Comparison of ENCODE assay signal across 17 mouse cellular contexts in genomic region chr8:115507180-115507579, GRCm38 (mm10).
DNase-seq lines count a peak whose midpoint lies in the region; ATAC-seq and TF ChIP-seq lines count a peak whose summit lies in the region.
"Had no signal": no experiment of that assay in that cellular context is flagged by ENCODE, and none has a peak within 500 bp of the region (broad histone marks: within the 10 kb centered on the region; RNA-seq: fewer than 3 reads in every experiment).

No protein-coding gene starts in this region.

- no peaks in the 10 kb centered on the region for H3K4me1 ChIP-seq in liver, embryonic 11.5 days (replicated peaks; ENCODE audit: control insufficient read depth, insufficient read depth, low read length)
- no peaks in the 10 kb centered on the region for H3K4me1 ChIP-seq in liver, postnatal 0 days (ENCODE audit: insufficient read depth)
- H3K4me1 ChIP-seq in liver, embryonic 16.5 days (ENCODE audit: control insufficient read depth, low read depth, low read length): no peaks in the 10 kb centered on the region; the same call in 1 of the 2 replicates
- H3K4me1 ChIP-seq: heart, embryonic 13.5 days had no signal

- TF ChIP-seq EP300 in liver, postnatal 0 days (IDR thresholded peaks at IDR 0.05; ENCODE audit: low read depth): no peak

- no peak for ATAC-seq in liver, embryonic 11.5 days (replicated peaks; ENCODE audit: low FRiP score)
- ATAC-seq in liver, postnatal 0 days: no peak
- ATAC-seq in liver, embryonic 16.5 days (ENCODE audit: low read depth): no peak
- ATAC-seq: forebrain, embryonic 14.5 days; hindbrain, postnatal 0 days had no signal

- H3K9me3 ChIP-seq in liver, embryonic 11.5 days (ENCODE audit: control insufficient read depth, low read length): no peaks in the 10 kb centered on the region
- H3K9me3 ChIP-seq in liver, postnatal 0 days (ENCODE audit: low read length): no peaks in the 10 kb centered on the region
- H3K9me3 ChIP-seq in liver, embryonic 16.5 days (replicated peaks; ENCODE audit: control insufficient read depth, low read length): no peaks in the 10 kb centered on the region
- H3K9me3 ChIP-seq: heart, embryonic 13.5 days; limb, embryonic 13.5 days had no signal

- H3K27me3 ChIP-seq in liver, embryonic 11.5 days (replicated peaks; ENCODE audit: control insufficient read depth, insufficient read depth, low read length): no peaks in the 10 kb centered on the region
- no peaks in the 10 kb centered on the region for H3K27me3 ChIP-seq in liver, postnatal 0 days (ENCODE audit: insufficient read depth, low read length)
- H3K27me3 ChIP-seq in liver, embryonic 16.5 days (ENCODE audit: control insufficient read depth, insufficient read depth, low read depth, low read length): no peaks in the 10 kb centered on the region
- H3K27me3 ChIP-seq: heart, embryonic 13.5 days; limb, embryonic 13.5 days had no signal

- no peak for DNase-seq in liver, embryonic 11.5 days (ENCODE audit: low spot score)
- no peak for DNase-seq in liver, postnatal 0 days
- peak; percentile 20 to 33 for DNase-seq in cerebellum, postnatal 36 days
- no peak for DNase-seq in left cerebral cortex, adult 8-10 months (ENCODE audit: low spot score in 2 of 2)
- no peak for DNase-seq in right cerebral cortex, postnatal 36 days (ENCODE audit: low spot score in 2 of 2)
- DNase-seq in left cerebral cortex, postnatal 36 days (ENCODE audit: low spot score in 2 of 2): no peak
- DNase-seq: adrenal gland, postnatal 14 days; heart, postnatal 36 days; kidney, adult 2 months; kidney, postnatal 25 days; layer of hippocampus, adult 9-11 months had no signal

- H3K27ac ChIP-seq in liver, embryonic 11.5 days (ENCODE audit: low read depth, low read length): no peak overlapping the region
- H3K27ac ChIP-seq in liver, postnatal 0 days (ENCODE audit: low read depth): no peak overlapping the region
- H3K27ac ChIP-seq in liver, embryonic 16.5 days (ENCODE audit: low read length): no peak overlapping the region
- H3K27ac ChIP-seq: heart, embryonic 13.5 days; hindbrain, postnatal 0 days; limb, embryonic 13.5 days; stomach, postnatal 0 days had no signal

- intact Hi-C loops in left cerebral cortex, postnatal 36 days (cut with DNase I): no loop called here

- no peaks in the 10 kb centered on the region for H3K36me3 ChIP-seq in liver, embryonic 11.5 days (ENCODE audit: control insufficient read depth, insufficient read depth, low read length)
- H3K36me3 ChIP-seq in liver, postnatal 0 days (replicated peaks; ENCODE audit: insufficient read depth, low read length): no peaks in the 10 kb centered on the region
- H3K36me3 ChIP-seq in liver, embryonic 16.5 days (ENCODE audit: control insufficient read depth, insufficient read depth): no peaks in the 10 kb centered on the region
- H3K36me3 ChIP-seq: heart, embryonic 13.5 days; limb, embryonic 13.5 days had no signal

- WGBS in liver, embryonic 11.5 days: 80% methylated on average over 4 of the region's 4 CpGs
- 61% methylated on average over 4 of the region's 4 CpGs for WGBS in liver, postnatal 0 days (ENCODE audit: insufficient replicate concordance)
- 56% methylated on average over 4 of the region's 4 CpGs for WGBS in liver, embryonic 16.5 days (ENCODE audit: insufficient replicate concordance)

- H3K9ac ChIP-seq in liver, embryonic 11.5 days (ENCODE audit: low read depth, low read length): no peak overlapping the region
- H3K9ac ChIP-seq in liver, postnatal 0 days (replicated peaks): no peak overlapping the region
- H3K9ac ChIP-seq in liver, embryonic 16.5 days (ENCODE audit: low read depth, low read length): no peak overlapping the region
- H3K9ac ChIP-seq: heart, embryonic 13.5 days; limb, embryonic 13.5 days had no signal

- peak overlapping the region; percentile 14; the same call in 1 of the 2 replicates for H3K4me2 ChIP-seq in liver, embryonic 11.5 days
- H3K4me2 ChIP-seq in liver, postnatal 0 days (ENCODE audit: low read depth, low read length): no peak overlapping the region
- H3K4me2 ChIP-seq in liver, embryonic 16.5 days (ENCODE audit: low read depth, low read length): peak overlapping the region; percentile 20; the same call in 1 of the 2 replicates
- H3K4me2 ChIP-seq: heart, embryonic 13.5 days; limb, embryonic 13.5 days had no signal

- TF ChIP-seq CTCF in liver, postnatal 0 days (IDR thresholded peaks at IDR 0.05; ENCODE audit: low read depth): no peak

- no peak overlapping the region for H3K4me3 ChIP-seq in liver, embryonic 11.5 days (ENCODE audit: low read depth, low read length)
- no peak overlapping the region for H3K4me3 ChIP-seq in liver, postnatal 0 days (ENCODE audit: low read depth, low read length)
- H3K4me3 ChIP-seq in liver, embryonic 16.5 days (ENCODE audit: low read depth, low read length): no peak overlapping the region
- H3K4me3 ChIP-seq: heart, embryonic 13.5 days; limb, embryonic 13.5 days had no signal

Comparison
In these comparisons a context has a peak if more than half of its experiments do, and no peak if none do; other contexts are left out.
1. DNase-seq: peak in cerebellum, postnatal 36 days (2 of 2); none in liver, embryonic 11.5 days (single experiment), liver, postnatal 0 days (single experiment), left cerebral cortex, adult 8-10 months (0 of 2), right cerebral cortex, postnatal 36 days (0 of 2) and left cerebral cortex, postnatal 36 days (0 of 2).